Mouse (Mus musculus): ENCODE results near the gene Fxyd3. TPM values are rescaled to one million over a fixed set of nuclear protein-coding genes. Genes with fewer than 3 reads are reported as not detected.

Gene Fxyd3
- polyA plus RNA-seq, 1 experiment from 2014 or later = 34.0 TPM

- Histone ChIP-seq H3K9me3 (ENCODE audit: low read depth, low read length) (no peaks in the 10 kb centered on the region), H3K4me3 (ENCODE audit: low read depth, low read length) (no peak overlapping the region), H3K4me2 (no peak overlapping the region), H3K9ac (no peak overlapping the region), H3K4me1 (ENCODE audit: insufficient read depth) (no peaks in the 10 kb centered on the region), H3K36me3 (ENCODE audit: insufficient read depth) (no peaks in the 10 kb centered on the region), H3K27ac (ENCODE audit: low read depth) (no peak overlapping the region), H3K27me3 (ENCODE audit: insufficient read depth, low read length) (no peaks in the 10 kb centered on the region)
- no peak for ATAC-seq (ENCODE audit: insufficient read depth)
- 73% methylated on average over 7 of the region's 7 CpGs for WGBS
- DNase-seq = no peak
- no peak for TF ChIP-seq CTCF (IDR thresholded peaks at IDR 0.05; ENCODE audit: low read depth)
Observed at GRCm38 (mm10) chr7:31031731-31032130, 44.8 kb downstream of the Fxyd3 start.

- no peak for TF ChIP-seq CTCF (IDR thresholded peaks at IDR 0.05; ENCODE audit: low read depth)
Observed at GRCm38 (mm10) chr7:31030717-31031116, 45.8 kb downstream of the Fxyd3 start.

GRCm38 (mm10) chr7:31028609-31029008 is 47.9 kb downstream of the Fxyd3 start:
- no peaks in the 10 kb centered on the region for H3K4me1 ChIP-seq (ENCODE audit: insufficient read depth)
- H3K9ac ChIP-seq = no peak overlapping the region
- H3K36me3 ChIP-seq (ENCODE audit: insufficient read depth) = no peaks in the 10 kb centered on the region
- TF ChIP-seq CTCF (IDR thresholded peaks at IDR 0.05; ENCODE audit: low read depth) = no peak
- H3K4me2 ChIP-seq = no peak overlapping the region
- DNase-seq (no peak), ATAC-seq (ENCODE audit: insufficient read depth) (no peak)
- H3K27ac ChIP-seq (ENCODE audit: low read depth) = no peak overlapping the region
- H3K4me3 ChIP-seq (ENCODE audit: low read depth, low read length) = no peak overlapping the region
- WGBS = 67% methylated on average over 8 of the region's 8 CpGs
- no peaks in the 10 kb centered on the region for H3K9me3 ChIP-seq (ENCODE audit: low read depth, low read length)
- H3K27me3 ChIP-seq (ENCODE audit: insufficient read depth, low read length) = no peaks in the 10 kb centered on the region

More at GRCm38 (mm10) chr7:31030717-31031116, 45.8 kb downstream of the Fxyd3 start:
- no peaks in the 10 kb centered on the region for H3K36me3 ChIP-seq (ENCODE audit: insufficient read depth)
- no peaks in the 10 kb centered on the region for H3K4me1 ChIP-seq (ENCODE audit: insufficient read depth)
- no peak overlapping the region for H3K9ac ChIP-seq
- no peaks in the 10 kb centered on the region for H3K9me3 ChIP-seq (ENCODE audit: low read depth, low read length)
- ATAC-seq (ENCODE audit: insufficient read depth) (no peak), DNase-seq (no peak)
- WGBS = 71% methylated on average over 2 of the region's 2 CpGs
- H3K27ac ChIP-seq (ENCODE audit: low read depth) = no peak overlapping the region
- H3K27me3 ChIP-seq (ENCODE audit: insufficient read depth, low read length) = no peaks in the 10 kb centered on the region
- no peak overlapping the region for H3K4me2 ChIP-seq
- H3K4me3 ChIP-seq (ENCODE audit: low read depth, low read length) = no peak overlapping the region

Small RNA genes lying within 50 kb of the gene (microRNA-seq; reads per million reads assigned to microRNA genes)
- gene Mir7050 (ENCODE audit: borderline number of aligned reads) = not detected

Other genes starting within 250 kb of the Fxyd3 start
- not detected in 2 replicates for gene Ffar3, start 220.5 kb downstream of the Fxyd3 start, polyA plus RNA-seq (2014; fragmentation: Nextera tagmentation; extraction: Ambion mirVana)
- not detected in 2 replicates for gene Ffar1, start 215.1 kb downstream of the Fxyd3 start, polyA plus RNA-seq (2014; fragmentation: Nextera tagmentation; extraction: Ambion mirVana)
- gene Cd22, start 196.4 kb downstream of the Fxyd3 start, polyA plus RNA-seq (2014; fragmentation: Nextera tagmentation; extraction: Ambion mirVana) = 0.32 TPM in 1 of 2 replicates, not detected in the other
- gene Mag, start 161.8 kb downstream of the Fxyd3 start, polyA plus RNA-seq (2014; fragmentation: Nextera tagmentation; extraction: Ambion mirVana) = 0.12 and 0.25 TPM in 2 replicates
- gene Hamp2, start 152.0 kb downstream of the Fxyd3 start, polyA plus RNA-seq (2014; fragmentation: Nextera tagmentation; extraction: Ambion mirVana) = not detected in 2 replicates
- gene Hamp, start 132.7 kb downstream of the Fxyd3 start, polyA plus RNA-seq (2014; fragmentation: Nextera tagmentation; extraction: Ambion mirVana) = not detected in 2 replicates
- 21.8 and 23.3 TPM in 2 replicates for gene Usf2, start 119.9 kb downstream of the Fxyd3 start, polyA plus RNA-seq (2014; fragmentation: Nextera tagmentation; extraction: Ambion mirVana)
- gene Lsr, start 103.2 kb downstream of the Fxyd3 start, polyA plus RNA-seq (2014; fragmentation: Nextera tagmentation; extraction: Ambion mirVana) = 66.2 and 67.4 TPM in 2 replicates
- 3.6 and 4.9 TPM in 2 replicates for gene Fam187b, start 102.9 kb downstream of the Fxyd3 start, polyA plus RNA-seq (2014; fragmentation: Nextera tagmentation; extraction: Ambion mirVana)
- 40.4 and 43.9 TPM in 2 replicates for gene Fxyd5, start 34.2 kb downstream of the Fxyd3 start, polyA plus RNA-seq (2014; fragmentation: Nextera tagmentation; extraction: Ambion mirVana)
- 9.1 and 9.8 TPM in 2 replicates for gene Fxyd7, start 25.2 kb downstream of the Fxyd3 start, polyA plus RNA-seq (2014; fragmentation: Nextera tagmentation; extraction: Ambion mirVana)
- 51.4 and 56.6 TPM in 2 replicates for gene Fxyd1, start 19.5 kb downstream of the Fxyd3 start, polyA plus RNA-seq (2014; fragmentation: Nextera tagmentation; extraction: Ambion mirVana)
- gene Lgi4, start 17.4 kb downstream of the Fxyd3 start, polyA plus RNA-seq (2014; fragmentation: Nextera tagmentation; extraction: Ambion mirVana) = 0.13 and 0.38 TPM in 2 replicates
- gene Hpn, start 38.6 kb upstream of the Fxyd3 start, polyA plus RNA-seq (2014; fragmentation: Nextera tagmentation; extraction: Ambion mirVana) = 9.9 and 10.8 TPM in 2 replicates
- gene Scn1b, start 50.3 kb upstream of the Fxyd3 start, polyA plus RNA-seq (2014; fragmentation: Nextera tagmentation; extraction: Ambion mirVana) = 0.93 and 1.3 TPM in 2 replicates
- 56.7 and 67.2 TPM in 2 replicates for gene Gramd1a, start 79.2 kb upstream of the Fxyd3 start, polyA plus RNA-seq (2014; fragmentation: Nextera tagmentation; extraction: Ambion mirVana)
- gene Scgb2b2, start 213.8 kb upstream of the Fxyd3 start, polyA plus RNA-seq (2014; fragmentation: Nextera tagmentation; extraction: Ambion mirVana) = not detected in 2 replicates
- not detected in 2 replicates for gene Scgb1b2, start 215.1 kb upstream of the Fxyd3 start, polyA plus RNA-seq (2014; fragmentation: Nextera tagmentation; extraction: Ambion mirVana)

All from lung, embryonic 14.5 days (tissue).